Mouse (Mus musculus) c-Kit-positive CD71-negative TER-119-negative erythroid progenitor cells, embryonic 14.5 days (primary cell): ENCODE measurements around the gene Grm1.

Experiments
- DNase-seq: peaks from one replicate; pipeline ENCODE4 v3.0.0-alpha.2; 2013; ENCODE audit warnings: low read depth

Grm1 gene

GRCm38 (mm10) chr10:10964490-10965150 is 117.5 kb downstream of the Grm1 start:
- no peak for DNase-seq

DNA sequence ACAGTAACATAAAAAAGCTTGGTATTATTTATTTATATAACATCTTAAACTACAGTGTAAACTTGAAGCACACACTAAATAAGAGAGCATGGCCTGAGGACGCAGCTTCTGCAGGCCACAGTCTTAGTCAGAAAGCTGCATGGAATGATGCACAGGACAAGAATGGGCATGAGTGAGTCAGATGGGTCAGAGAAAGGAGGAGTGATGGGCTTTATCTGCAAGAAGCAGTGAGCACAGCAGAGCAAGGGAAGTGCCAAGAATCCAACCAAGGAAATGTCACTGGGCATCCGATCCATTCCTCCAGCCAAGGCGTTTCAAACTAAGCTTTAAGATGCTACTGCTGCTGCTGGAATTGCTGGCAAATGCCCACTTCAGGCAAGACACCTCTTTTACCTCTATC is 131.6 kb downstream of the Grm1 start:
- DNase-seq = no peak

DNA sequence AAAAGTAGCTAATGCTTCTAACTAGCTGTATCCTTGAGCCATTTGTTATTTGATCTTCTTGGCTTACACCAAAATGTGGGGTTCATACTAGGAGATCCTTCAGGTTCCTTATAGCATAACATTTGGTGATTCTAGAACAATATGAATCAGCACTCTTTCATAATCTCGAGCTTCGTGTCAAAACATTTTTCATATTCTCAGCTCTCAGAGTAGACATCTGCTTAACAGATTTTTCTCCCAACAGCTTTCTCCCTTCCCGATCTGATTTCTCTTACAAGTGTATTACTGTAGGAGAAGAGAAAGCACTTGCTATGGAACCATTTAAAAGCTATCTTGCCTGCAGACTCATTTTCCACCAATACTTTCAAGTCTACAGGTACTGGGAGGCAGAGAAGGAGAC is 133.0 kb downstream of the Grm1 start:
- no peak for DNase-seq

GRCm38 (mm10) chr10:10947531-10947930 is 134.6 kb downstream of the Grm1 start:
- no peak for DNase-seq

GRCm38 (mm10) chr10:10944003-10944402 is 138.2 kb downstream of the Grm1 start:
- no peak for DNase-seq

- DNase-seq = no peak
Measured at GRCm38 (mm10) chr10:10942248-10942647, 139.9 kb downstream of the Grm1 start.

- no peak for DNase-seq
Measured at GRCm38 (mm10) chr10:10935806-10936205, 146.3 kb downstream of the Grm1 start.

DNA sequence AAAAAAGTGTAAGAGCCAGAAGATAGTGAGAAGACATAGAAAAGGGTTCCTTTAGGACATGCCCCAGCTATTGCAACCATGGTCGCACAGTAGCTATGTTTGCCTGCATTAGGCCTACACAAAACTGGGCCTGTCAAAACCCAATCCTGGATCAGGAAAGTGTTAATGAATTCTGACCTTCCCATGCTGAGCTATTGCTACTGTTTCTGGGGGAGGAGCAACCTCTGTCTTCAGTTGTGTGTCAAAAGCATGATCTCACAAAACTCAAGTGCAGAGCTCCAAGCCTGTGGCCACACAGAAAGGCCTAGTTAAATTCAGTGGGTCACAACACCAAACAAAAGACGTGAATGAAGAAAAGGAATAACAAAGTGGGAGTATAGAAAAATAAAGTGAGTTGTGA is 152.5 kb downstream of the Grm1 start:
- DNase-seq = no peak

DNA sequence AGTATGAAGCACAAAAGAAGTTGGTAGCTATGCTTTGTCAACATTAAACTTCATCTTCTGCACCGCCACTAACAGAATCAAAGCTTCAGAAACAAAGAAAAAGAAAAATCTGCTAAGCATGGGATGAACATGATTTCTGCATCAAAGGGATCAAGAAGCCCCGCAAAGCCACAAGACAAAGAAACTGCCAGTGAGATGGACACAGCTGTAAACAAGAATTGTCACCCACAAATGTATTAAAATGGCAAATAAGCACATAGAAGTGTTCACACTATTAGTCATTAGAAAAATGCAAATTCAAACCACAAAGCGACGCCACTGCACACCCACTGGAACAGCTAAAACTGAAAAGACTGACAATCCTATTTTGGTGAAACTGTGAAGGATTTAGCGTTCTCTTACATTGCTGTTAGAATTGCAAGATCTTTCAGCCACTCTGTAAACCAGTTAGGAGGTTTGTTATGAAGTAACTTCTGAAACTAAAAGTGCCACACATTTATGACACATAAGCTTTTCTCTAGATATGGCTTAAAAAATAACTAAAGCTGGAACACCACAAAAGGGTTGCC is 153.3 kb downstream of the Grm1 start:
- DNase-seq = no peak

DNA sequence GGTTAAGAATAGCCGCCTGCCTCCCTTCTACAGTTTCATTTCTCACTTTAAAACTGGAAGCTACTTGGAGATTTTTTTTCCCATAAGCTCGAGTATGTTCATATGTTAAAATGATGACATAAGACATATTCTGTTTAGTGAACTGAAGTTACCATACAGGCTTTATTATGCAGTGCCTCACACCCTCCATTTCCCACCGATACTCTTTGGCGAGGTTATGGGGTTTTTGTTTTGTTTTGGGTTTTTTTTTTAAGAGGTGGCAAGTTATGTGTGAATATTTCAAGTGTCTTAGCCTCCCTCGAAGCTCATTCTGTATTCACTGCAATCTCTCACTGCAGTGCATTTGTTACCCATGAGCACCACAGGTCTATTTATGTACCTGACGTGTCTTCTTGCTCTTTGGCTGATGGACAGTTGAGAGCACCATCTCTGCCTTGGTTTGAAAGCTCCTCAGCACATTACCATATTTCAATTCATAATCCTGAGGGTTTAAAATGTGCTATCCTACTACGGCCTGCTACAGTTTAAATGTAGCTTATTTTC is 164.2 kb downstream of the Grm1 start:
- no peak for DNase-seq

DNA sequence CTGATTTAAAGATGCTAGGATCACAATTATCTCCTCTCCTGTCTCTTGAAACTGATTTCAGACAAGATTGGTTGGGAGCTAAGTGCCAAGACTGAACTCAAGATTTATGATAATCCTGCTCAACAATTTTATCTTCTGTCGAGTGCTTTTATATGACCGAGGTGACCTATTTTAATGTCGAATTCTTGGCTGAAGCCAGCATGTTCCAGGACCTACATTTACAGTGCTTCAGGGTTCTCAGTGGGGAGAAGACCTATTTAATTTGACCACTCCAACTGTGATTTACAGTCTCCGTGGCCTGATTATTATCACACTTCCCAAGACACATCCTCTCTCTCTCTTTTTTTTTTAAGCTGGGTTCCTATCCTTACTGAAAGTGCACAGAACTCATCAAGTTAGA is 168.5 kb downstream of the Grm1 start:
- no peak for DNase-seq

GRCm38 (mm10) chr10:10890221-10890620 is 191.9 kb downstream of the Grm1 start:
- DNase-seq = no peak

DNA sequence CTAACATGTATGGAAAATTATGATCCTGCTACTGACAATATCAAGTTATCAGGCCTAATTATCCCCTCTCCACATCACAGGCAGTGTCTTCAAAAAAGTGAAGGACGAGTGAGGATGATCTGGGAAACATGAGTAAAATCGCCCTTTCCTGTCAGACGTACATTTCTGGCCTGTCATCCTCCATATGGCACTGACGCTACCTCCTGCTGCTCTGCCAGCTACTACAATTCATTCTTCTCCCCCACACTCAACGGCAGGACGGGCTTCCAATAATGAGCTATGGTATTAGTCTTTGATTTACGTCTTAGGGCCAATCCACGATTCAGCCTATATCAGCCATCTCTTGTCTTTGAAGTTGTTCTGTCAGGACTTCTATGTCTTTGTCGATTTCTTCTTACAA is 193.6 kb downstream of the Grm1 start:
- no peak for DNase-seq

GRCm38 (mm10) chr10:10884992-10885391 is 197.2 kb downstream of the Grm1 start:
- DNase-seq = no peak

DNA sequence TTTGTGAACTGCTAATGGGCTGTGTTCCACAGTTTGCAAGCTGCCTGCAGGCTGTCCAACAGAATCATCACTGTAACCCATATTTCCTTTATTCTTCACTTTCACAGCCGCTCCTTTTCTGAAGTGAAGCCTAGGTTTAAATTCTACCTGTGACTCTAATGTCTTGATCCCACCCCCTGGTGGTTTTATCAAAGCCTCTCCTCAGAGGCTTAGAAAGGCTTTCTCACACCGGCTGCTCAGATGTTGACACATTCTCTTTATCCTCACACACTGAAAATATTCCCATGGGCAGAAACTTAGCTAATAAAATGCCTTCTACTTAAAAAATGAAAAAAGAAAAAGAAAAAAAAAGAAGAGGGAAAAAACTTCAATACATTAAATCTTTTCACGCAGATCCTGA is 210.0 kb downstream of the Grm1 start:
- DNase-seq = no peak

DNA sequence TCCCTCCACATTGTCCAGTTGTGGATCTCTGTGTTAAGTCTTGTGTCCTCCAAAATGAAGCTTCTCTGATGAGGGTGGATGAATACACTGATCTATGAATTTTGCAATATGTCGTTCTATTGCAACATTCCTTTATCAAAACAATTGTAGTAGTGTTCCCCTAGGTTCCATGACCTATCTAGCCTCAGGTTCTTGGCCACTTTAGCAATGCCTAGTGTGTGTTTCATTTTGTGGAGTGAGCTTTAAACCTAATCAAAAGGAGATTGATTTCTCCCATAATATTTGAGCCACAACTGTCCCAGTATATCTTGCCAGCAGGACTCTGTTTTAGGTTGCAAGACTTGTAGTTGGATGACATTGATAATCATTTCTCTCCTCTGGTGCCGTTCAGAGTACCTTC is 211.9 kb downstream of the Grm1 start:
- no peak for DNase-seq

DNA sequence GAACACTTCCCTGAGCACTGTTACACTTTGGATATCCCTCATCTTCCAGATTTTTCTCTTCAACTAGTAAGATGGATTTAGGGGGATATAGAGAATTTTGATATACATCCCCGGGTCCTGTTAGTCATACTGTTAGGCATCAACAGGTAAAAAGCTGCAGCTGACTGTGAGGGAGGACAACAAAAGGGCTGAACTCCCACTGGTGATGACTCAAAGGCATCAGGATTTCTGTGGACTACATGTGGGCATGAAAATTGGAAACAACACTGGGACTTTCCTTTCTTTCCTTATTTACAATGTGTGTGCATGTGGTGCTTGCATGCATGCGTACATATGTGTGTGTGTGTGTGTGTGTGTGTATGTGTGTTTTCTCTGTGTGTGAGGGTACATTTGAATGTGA is 215.9 kb downstream of the Grm1 start:
- no peak for DNase-seq

DNA sequence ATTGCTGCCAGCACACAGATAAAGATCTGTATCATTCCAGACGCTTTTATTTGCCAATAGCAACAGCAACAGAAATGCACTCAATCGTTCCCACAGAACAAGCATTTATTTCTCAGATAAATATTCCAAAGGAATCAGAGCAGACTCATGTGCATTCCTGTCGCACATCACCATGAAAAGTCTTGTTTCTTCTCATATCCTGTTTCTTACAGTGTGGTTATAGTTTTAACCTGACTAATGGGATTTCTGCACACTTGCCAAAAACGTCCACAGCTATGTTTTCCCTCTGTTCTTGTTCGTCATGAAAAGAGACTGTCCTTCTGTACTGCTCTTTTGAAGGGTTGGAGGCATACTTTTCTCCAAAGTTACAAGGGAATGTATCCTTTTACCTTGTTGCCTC is 217.4 kb downstream of the Grm1 start:
- no peak for DNase-seq

GRCm38 (mm10) chr10:10847376-10848286 is 234.5 kb downstream of the Grm1 start:
- DNase-seq = no peak

DNA sequence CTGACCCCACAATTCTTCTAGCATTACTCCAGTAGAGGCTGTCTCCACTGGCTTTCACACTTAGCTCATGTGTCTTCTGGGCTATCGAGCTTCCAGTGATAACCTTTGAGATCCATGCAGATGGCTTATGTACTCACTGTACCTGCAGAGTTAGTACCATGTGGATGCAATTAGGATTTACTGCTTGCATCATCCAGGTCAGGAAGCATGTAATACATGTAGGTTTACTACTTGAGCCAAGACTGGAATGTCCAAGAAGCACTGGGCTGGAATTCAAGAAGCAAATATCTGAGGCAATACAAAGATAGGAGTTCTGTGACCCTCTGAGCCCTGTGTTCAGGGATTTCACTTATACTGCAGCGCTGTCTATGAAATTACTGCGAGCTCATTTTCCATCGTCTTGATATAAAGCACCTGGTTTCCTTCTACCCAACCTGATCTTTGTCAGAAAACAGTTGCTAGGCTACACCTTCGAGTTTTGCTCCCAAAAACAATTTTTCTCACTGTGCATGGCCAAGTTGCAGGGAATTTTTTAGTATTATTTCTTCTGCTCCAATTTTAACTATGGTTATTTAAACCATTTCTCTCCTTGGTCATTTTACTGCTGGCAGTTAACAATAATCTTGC is 237.0 kb downstream of the Grm1 start:
- no peak for DNase-seq

- DNase-seq = no peak
Measured at GRCm38 (mm10) chr10:10835406-10835805, 246.8 kb downstream of the Grm1 start.

DNA sequence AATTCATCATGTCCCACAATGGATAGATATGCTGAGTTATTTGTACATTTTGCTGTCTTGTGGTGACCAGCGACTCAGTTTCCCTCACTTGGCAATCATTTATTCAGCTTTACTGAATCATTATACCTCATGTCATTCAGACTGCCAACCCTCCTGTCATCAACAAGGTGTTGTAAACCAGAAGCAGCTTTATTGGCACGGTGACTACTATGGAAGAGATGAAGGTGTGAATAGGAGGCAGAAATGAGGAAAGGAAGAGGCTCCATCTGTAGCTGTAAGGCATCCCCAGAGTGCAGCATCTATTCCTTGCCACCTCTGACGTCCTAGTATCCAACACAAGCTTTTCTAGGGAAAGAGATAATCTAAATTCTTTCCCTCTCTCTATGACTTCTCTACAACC is 247.3 kb downstream of the Grm1 start:
- DNase-seq = no peak
